Mouse (Mus musculus) CH12.LX (cell line): ENCODE data around the gene Cldn14. TPM values are rescaled to one million over a fixed set of nuclear protein-coding genes. Genes with fewer than 3 reads are reported as not detected.

ENCODE experiments used
- DNase-seq: peaks from one replicate; pipeline ENCODE4 v3.0.0-alpha.2; 2013; ENCODE audit errors: extremely low read depth
- H3K27ac ChIP-seq: 2 replicates; pipeline ENCODE4 v1.5.1; 2012; ENCODE audit warnings: low read depth, mild to moderate bottlenecking, control low read depth, moderate library complexity; ENCODE audit not compliant: insufficient read depth
- H3K27me3 ChIP-seq: replicated peaks from 2 replicates; pipeline ENCODE3; 2012; ENCODE audit warnings: inconsistent platforms
- H3K36me3 ChIP-seq, 2 experiments: replicated peaks in 1 of 2; 2 replicates each; pipeline versions ENCODE3 to v1.6.1; 2012; ENCODE audit warnings: inconsistent platforms in 1 of 2, low read length in 1 of 2, mild to moderate bottlenecking in 1 of 2, mixed read lengths in 1 of 2, moderate library complexity in 1 of 2; ENCODE audit not compliant: control insufficient read depth in 1 of 2, insufficient read depth in 1 of 2
- H3K4me1 ChIP-seq, 2 experiments: 2 replicates each; pipeline ENCODE4 v1.6.1; 2012; ENCODE audit warnings: inconsistent platforms in 1 of 2, moderate library complexity in 1 of 2; ENCODE audit not compliant: insufficient read depth in 2 of 2, control insufficient read depth in 1 of 2
- H3K4me2 ChIP-seq: 2 replicates; pipeline ENCODE4 v1.6.1; 2012; ENCODE audit warnings: low read depth, mild to moderate bottlenecking, control low read depth; ENCODE audit not compliant: poor library complexity, insufficient read depth, severe bottlenecking
- H3K4me3 ChIP-seq, 3 experiments: fragments of 150-350 bp in 1 of 3; sonication (generic) in 1 of 3; replicated peaks in 1 of 3; 2 replicates each; pipeline versions ENCODE3 to v1.5.1; 2011 to 2012; ENCODE audit warnings: low read depth in 2 of 3, low read length in 2 of 3, mild to moderate bottlenecking in 2 of 3, moderate library complexity in 2 of 3, control low read depth in 1 of 3, improper control_type of control experiment in 1 of 3, inconsistent platforms in 1 of 3, mixed read lengths in 1 of 3; ENCODE audit not compliant: poor library complexity in 1 of 3
- H3K79me2 ChIP-seq: replicated peaks from 2 replicates; pipeline ENCODE4 v1.6.1; 2012; ENCODE audit warnings: mild to moderate bottlenecking, moderate library complexity; ENCODE audit not compliant: control insufficient read depth, poor library complexity, insufficient read depth, severe bottlenecking; ENCODE audit errors: extremely low read depth
- H3K9ac ChIP-seq: 2 replicates; pipeline ENCODE4 v1.6.1; 2012; ENCODE audit warnings: low read depth, mild to moderate bottlenecking, control low read depth, moderate library complexity; ENCODE audit not compliant: insufficient read depth
- H3K9me3 ChIP-seq: replicated peaks from 2 replicates; pipeline ENCODE3; 2012; ENCODE audit warnings: low read length, inconsistent platforms, mixed read lengths
- CTCF ChIP-seq, 2 experiments: IDR thresholded peaks in 1 of 2; conservative IDR thresholded peaks in 1 of 2; 2 replicates each; pipeline ENCODE4 v1.5.1; 2011 to 2012; ENCODE audit warnings: low read depth in 2 of 2, low read length in 2 of 2, improper control_type of control experiment in 1 of 2, inconsistent platforms in 1 of 2, mild to moderate bottlenecking in 1 of 2, moderate library complexity in 1 of 2
- E2F4 ChIP-seq: IDR thresholded peaks from 2 replicates; pipeline ENCODE4 v1.6.1; 2011; ENCODE audit warnings: low read depth, low read length, improper control_type of control experiment; ENCODE audit not compliant: insufficient replicate concordance
- ELF1 ChIP-seq: IDR thresholded peaks from 2 replicates; pipeline ENCODE4 v1.6.1; 2014; ENCODE audit warnings: low read depth, mild to moderate bottlenecking, inconsistent platforms, low read length, improper control_type of control experiment
- EP300 ChIP-seq: IDR thresholded peaks from 2 replicates; pipeline ENCODE4 v1.6.1; 2011; ENCODE audit warnings: low read length, improper control_type of control experiment
- ETS1 ChIP-seq: conservative IDR thresholded peaks from 2 replicates; pipeline ENCODE4 v1.6.1; 2012; ENCODE audit warnings: low read depth, mild to moderate bottlenecking, inconsistent platforms, low read length, improper control_type of control experiment, moderate library complexity
- IRF4 ChIP-seq: IDR thresholded peaks from 2 replicates; pipeline ENCODE4 v1.6.1; 2014; ENCODE audit warnings: low read depth, mild to moderate bottlenecking, inconsistent platforms, low read length, improper control_type of control experiment
- JUND ChIP-seq: conservative IDR thresholded peaks from 2 replicates; pipeline ENCODE4 v1.6.1; 2011; ENCODE audit warnings: low read depth, low read length, improper control_type of control experiment
- KAT2A ChIP-seq: IDR thresholded peaks from 2 replicates; pipeline ENCODE4 v1.6.1; 2012; ENCODE audit warnings: low read length, improper control_type of control experiment, inconsistent platforms; ENCODE audit not compliant: insufficient replicate concordance
- MAFK ChIP-seq: IDR thresholded peaks from 2 replicates; pipeline ENCODE4 v1.6.1; 2011; ENCODE audit warnings: low read length, improper control_type of control experiment; ENCODE audit not compliant: insufficient replicate concordance
- MAX ChIP-seq: IDR thresholded peaks from 2 replicates; pipeline ENCODE4 v1.6.1; 2011; ENCODE audit warnings: low read length, improper control_type of control experiment
- MAZ ChIP-seq: IDR thresholded peaks from 2 replicates; pipeline ENCODE4 v1.6.1; 2012; ENCODE audit warnings: low read depth, mild to moderate bottlenecking, inconsistent platforms, low read length, improper control_type of control experiment, moderate library complexity
- MEF2A ChIP-seq: IDR thresholded peaks from 2 replicates; pipeline ENCODE4 v1.6.1; 2014; ENCODE audit warnings: low read depth, mild to moderate bottlenecking, inconsistent platforms, low read length, improper control_type of control experiment, borderline replicate concordance
- MXI1 ChIP-seq: IDR thresholded peaks from 2 replicates; pipeline ENCODE4 v1.6.1; 2011; ENCODE audit warnings: mild to moderate bottlenecking, low read depth, low read length, improper control_type of control experiment
- MYC ChIP-seq: IDR thresholded peaks from 2 replicates; pipeline ENCODE4 v1.6.1; 2011; ENCODE audit warnings: low read depth, mild to moderate bottlenecking, improper control_type of control experiment, low read length
- PAX5 ChIP-seq: IDR thresholded peaks from 2 replicates; pipeline ENCODE4 v1.6.1; 2012; ENCODE audit warnings: low read length, inconsistent platforms, mixed read lengths
- RAD21 ChIP-seq: IDR thresholded peaks from 2 replicates; pipeline ENCODE4 v1.6.1; 2011; ENCODE audit warnings: low read depth, mild to moderate bottlenecking, low read length, improper control_type of control experiment, moderate library complexity
- RCOR1 ChIP-seq: conservative IDR thresholded peaks from 2 replicates; pipeline ENCODE4 v1.6.1; 2012; ENCODE audit warnings: low read depth, mild to moderate bottlenecking, inconsistent platforms, low read length, improper control_type of control experiment
- SIN3A ChIP-seq: IDR thresholded peaks from 2 replicates; pipeline ENCODE4 v1.6.1; 2012; ENCODE audit warnings: low read length, improper control_type of control experiment, inconsistent platforms
- USF1 ChIP-seq: IDR thresholded peaks from 2 replicates; pipeline ENCODE4 v1.6.1; 2014; ENCODE audit warnings: low read depth, mild to moderate bottlenecking, inconsistent platforms, low read length, improper control_type of control experiment
- ZC3H11A ChIP-seq: IDR thresholded peaks from 2 replicates; pipeline ENCODE4 v1.6.1; 2012; ENCODE audit warnings: low read depth, mild to moderate bottlenecking, inconsistent platforms, low read length, improper control_type of control experiment
- ZKSCAN1 ChIP-seq: IDR thresholded peaks from 2 replicates; pipeline ENCODE4 v1.6.1; 2012; ENCODE audit warnings: low read depth, inconsistent platforms, low read length, improper control_type of control experiment, borderline replicate concordance
- ZMIZ1 ChIP-seq: IDR thresholded peaks from 2 replicates; pipeline ENCODE4 v1.6.1; 2012; ENCODE audit warnings: low read depth, mild to moderate bottlenecking, inconsistent platforms, low read length, improper control_type of control experiment
- dilution Hi-C: fragments of 300-500 bp; cut with MboI; formaldehyde crosslinking; loops from 2 replicates; pipeline ENCODE4 v1.14.3; 2020; ENCODE audit warnings: low sequenced_read_pairs; ENCODE audit not compliant: extremely low pct_unique_long_range_greater_than_20kb, extremely low pct_ligation_motif_present
- in situ Hi-C: fragments of 300-500 bp; cut with MboI; formaldehyde crosslinking; loops from 3 replicates; pipeline ENCODE4 v1.14.3; 2019; ENCODE audit warnings: low sequenced_read_pairs, low pct_ligation_motif_present, low pct_unique_long_range_greater_than_20kb, mixed read lengths
- polyA plus RNA-seq: library from polyadenylated mRNA; unstranded; fragments of >175 nt; gene quantifications from 2 replicates; pipeline ENCODE4 v1.2.1, GENCODE M21; 2012; ENCODE audit warnings: low read depth; ENCODE audit not compliant: insufficient read length
- total RNA-seq, 2 experiments: library from RNA; depleted of rRNA; stranded (reverse); fragments of 300-350 nt in 1 of 2; fragments of >200 nt in 1 of 2; gene quantifications; 2 replicates each; pipeline ENCODE4 v1.2.3; 2012 to 2014

The Cldn14 gene
- total and polyA plus RNA-seq, 3 experiments: 0.15 to 0.25 (median 0.21) TPM

DNA sequence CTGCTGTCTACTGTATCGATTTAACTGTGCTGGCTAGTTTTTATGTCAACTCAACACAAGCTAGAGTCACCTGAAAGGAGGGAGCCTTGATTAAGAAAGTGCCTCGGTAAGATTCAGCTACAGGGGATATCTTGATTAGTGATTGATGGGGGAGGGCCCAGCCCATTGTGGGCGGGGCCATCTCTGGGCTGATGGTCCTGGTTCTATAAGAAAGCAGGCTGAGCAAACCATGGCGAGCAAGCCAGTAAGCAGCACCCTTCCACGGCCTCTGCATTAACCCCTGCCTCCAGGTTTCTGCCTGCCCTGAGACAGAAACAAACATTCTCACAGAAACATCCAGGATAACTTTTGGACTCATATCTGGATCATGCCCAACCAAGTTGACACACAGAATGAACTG is 1.5 kb upstream of the Cldn14 start:
- no peak overlapping the region for H3K9ac ChIP-seq
- TF ChIP-seq MXI1 (0 out of 2 replicates have a peak, but pooled peaks have one; percentile 26), SIN3A (0 out of 2 replicates have a peak, but pooled peaks have one; percentile 15), ETS1 (no peak)
- TF ChIP-seq, all 38 proteins: peak for 2

DNA sequence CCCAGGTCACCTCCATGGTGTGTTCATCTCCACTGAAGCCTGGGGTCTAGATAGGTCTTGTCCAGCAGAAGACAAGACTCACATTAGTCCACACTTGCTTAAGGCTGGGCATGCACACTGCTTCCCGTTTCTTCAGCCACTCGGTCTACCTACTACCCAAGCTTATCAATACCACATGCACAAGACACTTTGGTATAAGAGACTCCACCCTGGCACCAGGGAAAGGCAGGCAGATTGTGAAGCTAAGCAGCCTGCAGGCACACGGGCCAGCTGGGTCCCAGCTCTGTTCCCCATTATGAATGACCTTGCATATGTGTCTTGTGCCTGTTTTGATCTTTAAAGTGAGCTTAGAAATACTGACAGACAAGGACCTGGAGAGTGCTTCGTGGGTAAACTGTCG is 719 bp upstream of the Cldn14 start:
- Histone ChIP-seq H3K4me3 (no peak overlapping the region), H3K4me1 (peaks cover 10 to 67% of the 10 kb centered on the region in 2 experiments), H3K4me2 (no peak overlapping the region), H3K9ac (no peak overlapping the region), H3K79me2 (no peaks in the 10 kb centered on the region), H3K36me3 (no peaks in the 10 kb centered on the region), H3K9me3 (no peaks in the 10 kb centered on the region), H3K27ac (no peak overlapping the region), H3K27me3 (no peaks in the 10 kb centered on the region)
- TF ChIP-seq EP300 (no peak), MYC (no peak), ZKSCAN1 (no peak), CTCF (conservative IDR thresholded peaks at IDR 0.05 in 1 of 2, IDR thresholded peaks at IDR 0.05 in 1 of 2; ENCODE audit: low read depth in 2 of 2, low read length in 2 of 2) (no peak), IRF4 (no peak), KAT2A (no peak), ZMIZ1 (no peak), PAX5 (no peak), ZC3H11A (no peak), RAD21 (no peak), MAFK (no peak), RCOR1 (no peak), MEF2A (no peak), MAX (no peak), E2F4 (no peak), JUND (no peak), ELF1 (no peak), MXI1 (no peak), USF1 (no peak), MAZ (no peak)
- no peak for DNase-seq
- in situ Hi-C loops (loop anchor here (5.0 to 25.0 kb wide), 2 partner anchors 37 to 322 kb away; partner anchors contain the start of gene Cbr3), dilution Hi-C loops (no loop called here)

More for the DNA sequence above, 1.5 kb upstream of the Cldn14 start:
- DNase-seq: no peak
- Histone ChIP-seq H3K9me3 (no peaks in the 10 kb centered on the region), H3K4me2 (no peak overlapping the region), H3K27ac (no peak overlapping the region), H3K4me1 (peaks cover 16 to 75% of the 10 kb centered on the region in 2 experiments), H3K27me3 (no peaks in the 10 kb centered on the region), H3K4me3 (no peak overlapping the region), H3K79me2 (no peaks in the 10 kb centered on the region), H3K36me3 (no peaks in the 10 kb centered on the region)
- in situ Hi-C loops: loop anchor here (5.0 to 25.0 kb wide), 3 partner anchors 68 to 323 kb away; partner anchors contain the start of gene Cbr3
- dilution Hi-C loops: no loop called here
